Mouse (Mus musculus) cerebellum, adult 2 months (tissue): Measurements from ENCODE around the gene Tkt.

Experiments
- CTCF ChIP-seq: fragments of 200-500 bp; IDR thresholded peaks from 2 replicates; pipeline ENCODE4 v1.5.1; 2011; ENCODE audit warnings: low read depth, mild to moderate bottlenecking, control low read depth, low read length, moderate library complexity, borderline replicate concordance; ENCODE audit not compliant: insufficient read depth
- POLR2A ChIP-seq: fragments of 200-500 bp; IDR thresholded peaks from 2 replicates; pipeline ENCODE4 v1.6.1; 2011; ENCODE audit warnings: low read length, control low read depth, borderline replicate concordance; ENCODE audit not compliant: insufficient read depth

DNA sequence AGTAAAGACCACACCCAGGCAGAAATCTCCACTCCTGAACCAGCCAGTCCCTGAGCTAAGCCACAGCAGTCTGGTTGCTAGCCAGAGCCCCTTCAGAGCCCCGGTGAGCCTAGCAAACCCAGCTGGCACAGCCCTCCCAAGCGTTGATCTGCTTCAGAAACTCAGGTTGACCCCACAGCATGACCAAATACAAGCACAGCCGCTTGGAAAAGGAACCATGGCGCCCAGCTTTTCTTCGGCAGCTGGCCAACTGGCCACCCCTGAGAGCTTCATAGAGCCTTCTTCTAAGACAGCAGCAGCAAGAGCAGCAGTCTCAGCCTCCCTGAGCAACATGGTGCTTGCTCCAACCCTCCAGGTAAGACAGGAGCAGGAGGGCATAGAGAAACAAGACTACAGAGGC, 28.8 kb upstream of the Tkt start:
- TF ChIP-seq CTCF (no peak), POLR2A (no peak)
